Mouse (Mus musculus): ENCODE data around the gene Upb1.
"Not testable (repeated sequence)": the region's sequence is repeated elsewhere in the genome, so short reads cannot be mapped to it uniquely, and the experiment has no call there.

- TF ChIP-seq CTCF (IDR thresholded peaks at IDR 0.05; ENCODE audit: low read depth, low read length); POLR2AphosphoS5 (IDR thresholded peaks at IDR 0.05; ENCODE audit: insufficient replicate concordance, low read depth, low read length); TAL1 (conservative IDR thresholded peaks at IDR 0.05; ENCODE audit: low read depth, low read length): not testable (repeated sequence)
Observed at GRCm38 (mm10) chr10:75475139-75475850, 74.4 kb downstream of the Upb1 start.

Measured in G1E (cell line).